Mouse (Mus musculus) intestine, postnatal 0 days (tissue): Measurements from ENCODE around the gene Gys1. TPM values are rescaled to one million over a fixed set of nuclear protein-coding genes. Genes with fewer than 3 reads are reported as not detected.
A peak's percentile ranks its signal among the peaks of the same experiment; 100 is the strongest.

Experiments
- ATAC-seq: fragments of 200-750 bp; cut with Nextera tagmentation; 2 replicates; pipeline ENCODE4 v1.8.0; 2017; ENCODE audit warnings: mild to moderate bottlenecking, moderate TSS enrichment, moderate library complexity
- H3K27ac ChIP-seq: fragments of 300-500 bp; sonication (generic); 2 replicates; pipeline ENCODE4 v1.5.1; 2014; ENCODE audit warnings: mild to moderate bottlenecking, low read depth, low read length, moderate library complexity
- H3K27me3 ChIP-seq: fragments of 300-500 bp; sonication (generic); replicated peaks from 2 replicates; pipeline ENCODE4 v1.6.1; 2014; ENCODE audit warnings: low read length, mixed read lengths; ENCODE audit not compliant: control insufficient read depth, insufficient read depth
- H3K36me3 ChIP-seq: fragments of 300-500 bp; sonication (generic); 2 replicates; pipeline ENCODE4 v1.6.1; 2014; ENCODE audit warnings: mild to moderate bottlenecking, moderate library complexity; ENCODE audit not compliant: control insufficient read depth, insufficient read depth
- H3K4me1 ChIP-seq: fragments of 300-500 bp; sonication (generic); replicated peaks from 2 replicates; pipeline ENCODE4 v1.6.1; 2014; ENCODE audit warnings: antibody characterized with exemption, low read length, mixed read lengths; ENCODE audit not compliant: control insufficient read depth, insufficient read depth
- H3K4me2 ChIP-seq: fragments of 300-500 bp; sonication (generic); replicated peaks from 2 replicates; pipeline ENCODE4 v1.6.1; 2014; ENCODE audit warnings: low read depth, mild to moderate bottlenecking, moderate library complexity
- H3K4me3 ChIP-seq: fragments of 300-500 bp; sonication (generic); 2 replicates; pipeline ENCODE4 v1.5.1; 2014; ENCODE audit warnings: low read depth, low read length
- H3K9ac ChIP-seq: fragments of 300-500 bp; sonication (generic); 2 replicates; pipeline ENCODE4 v1.6.1; 2014; ENCODE audit warnings: mild to moderate bottlenecking, low read depth, low read length
- H3K9me3 ChIP-seq: fragments of 300-500 bp; sonication (generic); 2 replicates; pipeline ENCODE4 v1.6.1; 2016; ENCODE audit warnings: mixed run types; ENCODE audit not compliant: control insufficient read depth
- CTCF ChIP-seq: sonication (generic); IDR thresholded peaks from 2 replicates; pipeline ENCODE4 v1.5.1; 2016; ENCODE audit warnings: low read depth, mild to moderate bottlenecking, control low read depth, antibody characterized with exemption, moderate library complexity
- WGBS: fragments of 180-500 bp; shearing (Covaris S2); extraction: QIAGEN DNeasy Blood & Tissue Kit; methylation state at CpG from one replicate; pipeline ENCODE4 v1.1.7; 2014; 5-methylcytosine and 5-hydroxymethylcytosine counted together
- polyA plus RNA-seq: library from polyadenylated mRNA; unstranded; fragments of >200 nt; fragmentation: Nextera tagmentation; extraction: Ambion mirVana; gene quantifications from 2 replicates; pipeline ENCODE4 v1.2.1, GENCODE M21; 2015

Gene Gys1
- polyA plus RNA-seq, 1 experiment from 2014 or later, result 10.4 TPM

GRCm38 (mm10) chr7:45408351-45408750 lies 26.3 kb upstream of the Gys1 start:
- H3K9ac ChIP-seq, result no peak overlapping the region
- no peaks in the 10 kb centered on the region for H3K9me3 ChIP-seq
- WGBS, result 64% methylated on average over 7 of the region's 7 CpGs
- peaks cover 68% of the 10 kb centered on the region for H3K27me3 ChIP-seq
- no peak overlapping the region for H3K4me2 ChIP-seq
- TF ChIP-seq CTCF, result no peak
- H3K4me1 ChIP-seq, result 0 out of 2 replicates have a peak, but pooled peaks cover under 1% of the 10 kb centered on the region
- no peak overlapping the region for H3K27ac ChIP-seq
- H3K36me3 ChIP-seq, result no peaks in the 10 kb centered on the region
- no peak overlapping the region for H3K4me3 ChIP-seq
- ATAC-seq, result no peak

GRCm38 (mm10) chr7:45408949-45409348 lies 25.7 kb upstream of the Gys1 start:
- H3K4me2 ChIP-seq, result no peak overlapping the region
- H3K9me3 ChIP-seq, result no peaks in the 10 kb centered on the region
- 88% methylated on average over 17 of the region's 17 CpGs for WGBS
- no peak overlapping the region for H3K27ac ChIP-seq
- H3K4me1 ChIP-seq, result 0 out of 2 replicates have a peak, but pooled peaks cover 6% of the 10 kb centered on the region
- TF ChIP-seq CTCF, result no peak
- ATAC-seq, result no peak
- H3K4me3 ChIP-seq, result no peak overlapping the region
- H3K36me3 ChIP-seq, result no peaks in the 10 kb centered on the region
- H3K9ac ChIP-seq, result no peak overlapping the region
- peaks cover 74% of the 10 kb centered on the region for H3K27me3 ChIP-seq

- no peak for ATAC-seq
- no peak overlapping the region for H3K9ac ChIP-seq
- H3K4me3 ChIP-seq, result no peak overlapping the region
- no peaks in the 10 kb centered on the region for H3K9me3 ChIP-seq
- 88% methylated on average over 8 of the region's 8 CpGs for WGBS
- H3K27ac ChIP-seq, result no peak overlapping the region
- H3K27me3 ChIP-seq, result peaks cover 81% of the 10 kb centered on the region
- H3K36me3 ChIP-seq, result no peaks in the 10 kb centered on the region
- H3K4me2 ChIP-seq, result no peak overlapping the region
- no peak for TF ChIP-seq CTCF
- H3K4me1 ChIP-seq, result peaks cover 12% of the 10 kb centered on the region; the same call in 1 of the 2 replicates
Measured at GRCm38 (mm10) chr7:45409497-45410163, 25.0 kb upstream of the Gys1 start.

- no peak overlapping the region for H3K4me3 ChIP-seq
- no peak overlapping the region for H3K27ac ChIP-seq
- WGBS, result 92% methylated on average over 2 of the region's 2 CpGs
- peaks cover 79% of the 10 kb centered on the region for H3K27me3 ChIP-seq
- peaks cover 14% of the 10 kb centered on the region; the same call in 1 of the 2 replicates for H3K4me1 ChIP-seq
- TF ChIP-seq CTCF, result no peak
- no peak overlapping the region for H3K4me2 ChIP-seq
- no peaks in the 10 kb centered on the region for H3K9me3 ChIP-seq
- ATAC-seq, result no peak
- H3K9ac ChIP-seq, result no peak overlapping the region
- H3K36me3 ChIP-seq, result no peaks in the 10 kb centered on the region
Measured at GRCm38 (mm10) chr7:45412421-45412820, 22.2 kb upstream of the Gys1 start.

- TF ChIP-seq CTCF, result no peak
- Histone ChIP-seq H3K4me2 (peak within 1 kb of the TSS; percentile 94), H3K4me3 (peak within 1 kb of the TSS; percentile 58), H3K9me3 (no peaks in the 10 kb centered on the region), H3K36me3 (no peaks in the 10 kb centered on the region), H3K27me3 (peaks cover 73% of the 10 kb centered on the region), H3K4me1 (peaks cover 14% of the 10 kb centered on the region; the same call in 1 of the 2 replicates), H3K27ac (no peak within 1 kb of the TSS), H3K9ac (peak within 1 kb of the TSS; percentile 34)
- WGBS, result 3% methylated on average over 44 of the region's 45 CpGs
- peak; percentile 20; the same call in 1 of the 2 replicates for ATAC-seq
Measured at GRCm38 (mm10) chr7:45413113-45413863, 21.4 kb upstream of the Gys1 start, which contains the start of gene Ntf5. Gene Ntf5, plus strand, starts transcription at chr7:45413695.
